Mouse (Mus musculus): ENCODE results near the gene Hsd11b1.

- TF ChIP-seq GATA1 (IDR thresholded peaks at IDR 0.05; ENCODE audit: low read length) (no peak), TAL1 (IDR thresholded peaks at IDR 0.05; ENCODE audit: low read length) (no peak)
These were observed 26.8 kb upstream of the Hsd11b1 start for GRCm38 (mm10) chr1:193290686-193291085.
